Mouse (Mus musculus) stomach, embryonic 15.5 days (tissue): ENCODE measurements around the gene Pdia5. TPM values are rescaled to one million over a fixed set of nuclear protein-coding genes. Genes with fewer than 3 reads are reported as not detected.

ENCODE experiments used
- ATAC-seq: fragments of 200-750 bp; cut with Nextera tagmentation; 2 replicates; pipeline ENCODE4 v1.8.0; 2017; ENCODE audit warnings: low read depth, moderate number of reproducible peaks, moderate TSS enrichment; ENCODE audit not compliant: insufficient read depth, low FRiP score
- H3K27ac ChIP-seq: fragments of 300-500 bp; sonication (generic); 2 replicates; pipeline ENCODE4 v1.5.1; 2015; ENCODE audit warnings: mild to moderate bottlenecking, inconsistent platforms
- H3K27me3 ChIP-seq: fragments of 300-500 bp; sonication (generic); replicated peaks from 2 replicates; pipeline ENCODE4 v1.6.1; 2015; ENCODE audit warnings: inconsistent platforms
- H3K36me3 ChIP-seq: fragments of 300-500 bp; sonication (generic); 2 replicates; pipeline ENCODE4 v1.6.1; 2015; ENCODE audit warnings: inconsistent platforms
- H3K4me1 ChIP-seq: fragments of 300-500 bp; sonication (generic); 2 replicates; pipeline ENCODE4 v1.6.1; 2015; ENCODE audit warnings: inconsistent platforms
- H3K4me2 ChIP-seq: fragments of 300-500 bp; sonication (generic); 2 replicates; pipeline ENCODE4 v1.6.1; 2015; ENCODE audit warnings: mild to moderate bottlenecking, inconsistent platforms
- H3K4me3 ChIP-seq: fragments of 300-500 bp; sonication (generic); replicated peaks from 2 replicates; pipeline ENCODE4 v1.5.1; 2015; ENCODE audit warnings: inconsistent platforms
- H3K9ac ChIP-seq: fragments of 300-500 bp; sonication (generic); 2 replicates; pipeline ENCODE4 v1.6.1; 2015; ENCODE audit warnings: inconsistent platforms
- H3K9me3 ChIP-seq: fragments of 300-500 bp; sonication (generic); 2 replicates; pipeline ENCODE4 v1.6.1; 2016; ENCODE audit warnings: inconsistent platforms
- WGBS: fragments of 180-500 bp; shearing (Covaris S2); methylation state at CpG from one replicate; pipeline ENCODE4 v1.1.7; 2015; 5-methylcytosine and 5-hydroxymethylcytosine counted together
- polyA plus RNA-seq: library from polyadenylated mRNA; unstranded; fragments of >200 nt; fragmentation: Nextera tagmentation; extraction: Ambion mirVana; gene quantifications from 2 replicates; pipeline ENCODE4 v1.2.1, GENCODE M21; 2015

Pdia5 gene
- polyA plus RNA-seq, result 53.8 and 64.4 TPM in 2 replicates

DNA sequence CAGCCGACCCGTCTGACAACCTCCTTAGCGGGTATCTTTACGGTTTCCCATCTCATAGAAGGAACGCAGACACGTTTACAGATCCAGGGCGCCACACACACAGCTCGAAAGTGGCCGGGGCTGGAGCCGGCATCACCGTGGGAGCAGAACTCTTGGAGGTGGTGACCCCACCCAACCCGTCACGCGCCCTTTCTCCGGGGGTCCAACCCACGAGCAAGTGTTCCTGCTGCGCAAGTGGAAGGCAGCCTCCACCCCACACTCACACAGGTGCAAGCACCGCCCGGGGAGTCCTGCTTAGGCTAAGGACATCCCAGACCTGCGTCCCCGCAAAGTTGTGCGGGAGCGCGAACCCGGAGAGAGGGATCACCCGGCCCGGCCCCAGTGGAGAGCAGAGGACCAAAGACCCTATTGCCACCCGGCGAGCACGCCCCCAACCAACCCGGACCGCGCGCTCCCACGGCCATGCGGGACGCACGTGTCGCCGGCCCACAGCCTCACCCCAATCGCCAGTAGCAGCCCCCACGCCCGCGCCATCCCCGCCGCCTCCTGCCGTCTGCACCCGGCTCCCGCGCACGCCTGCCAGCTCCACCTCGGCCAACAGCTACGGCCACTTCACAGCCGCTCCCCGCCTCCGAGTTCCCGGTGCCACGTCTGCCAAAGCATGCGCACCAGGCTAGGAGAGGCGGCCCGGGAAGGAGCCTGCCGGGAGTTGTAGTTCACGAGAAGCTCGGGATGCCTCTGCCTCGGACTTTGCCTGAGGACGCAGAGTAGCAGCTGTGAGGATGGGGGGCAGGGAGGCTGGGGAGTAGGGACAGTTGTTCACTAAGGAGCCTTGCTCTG is at the start of gene Pdia5:
Pdia5 (minus strand) TSS at position 643 of the 840 bp plus-strand sequence.
- H3K4me3 ChIP-seq, result peak within 1 kb of the TSS; percentile 86
- no peaks in the 10 kb centered on the region for H3K36me3 ChIP-seq
- peak; percentile 92 for ATAC-seq
- no peak within 1 kb of the TSS for H3K27ac ChIP-seq
- under 1% methylated on average over 59 of the region's 66 CpGs for whole genome bisulfite sequencing
- H3K4me1 ChIP-seq, result peaks cover 13% of the 10 kb centered on the region
- H3K9me3 ChIP-seq, result no peaks in the 10 kb centered on the region
- H3K27me3 ChIP-seq, result no peaks in the 10 kb centered on the region
- peak within 1 kb of the TSS; percentile 42 for H3K9ac ChIP-seq
- H3K4me2 ChIP-seq, result peak within 1 kb of the TSS; percentile 94

DNA sequence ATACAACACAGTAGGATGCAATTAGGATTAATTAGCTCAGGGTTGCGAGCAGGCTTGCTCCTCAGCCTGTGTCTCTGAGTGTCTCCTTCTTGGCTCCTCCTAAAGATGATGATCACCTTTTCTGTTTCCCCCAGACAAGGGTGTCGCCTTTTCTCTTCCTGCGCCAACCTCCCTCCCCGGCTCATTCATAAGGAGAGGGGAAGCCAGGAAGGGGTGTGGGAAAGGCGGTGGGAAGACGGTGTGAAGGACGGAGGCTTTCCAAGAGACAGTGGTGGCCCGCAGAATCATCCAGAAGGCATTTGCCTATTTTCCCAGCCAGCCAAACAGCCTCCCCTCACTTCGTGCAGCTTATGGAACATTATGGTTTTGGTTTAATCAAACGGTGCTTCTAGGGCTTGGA is 48.4 kb upstream of the Pdia5 start:
- no peak overlapping the region for H3K9ac ChIP-seq
- H3K9me3 ChIP-seq, result no peaks in the 10 kb centered on the region
- H3K27ac ChIP-seq, result no peak overlapping the region
- H3K4me3 ChIP-seq, result no peak overlapping the region
- no peaks in the 10 kb centered on the region for H3K36me3 ChIP-seq
- H3K27me3 ChIP-seq, result peaks cover 44% of the 10 kb centered on the region
- peaks cover 18% of the 10 kb centered on the region for H3K4me1 ChIP-seq
- no peak overlapping the region for H3K4me2 ChIP-seq
- no peak for ATAC-seq
- WGBS, result 51% methylated on average over 10 of the region's 10 CpGs

DNA sequence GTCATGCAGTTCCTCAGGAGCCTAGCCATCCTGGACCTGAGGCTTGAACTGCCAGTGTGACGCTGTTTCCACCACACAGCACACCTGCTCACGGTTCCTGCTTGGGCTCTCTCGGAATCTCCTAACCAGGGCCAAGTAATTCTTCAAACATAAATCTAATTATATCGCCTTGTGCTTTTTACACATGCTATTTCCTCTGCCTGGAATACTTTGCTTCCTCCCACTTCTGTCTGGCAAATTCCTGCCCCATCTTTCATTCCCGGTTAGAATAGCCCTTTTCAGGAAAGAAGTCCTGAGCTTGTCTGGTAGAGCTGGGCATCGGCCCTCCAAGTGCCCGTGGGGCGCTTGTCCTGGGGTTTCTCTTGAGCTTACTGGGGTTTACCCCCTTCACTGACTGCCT is 47.0 kb upstream of the Pdia5 start:
- no peak for ATAC-seq

DNA sequence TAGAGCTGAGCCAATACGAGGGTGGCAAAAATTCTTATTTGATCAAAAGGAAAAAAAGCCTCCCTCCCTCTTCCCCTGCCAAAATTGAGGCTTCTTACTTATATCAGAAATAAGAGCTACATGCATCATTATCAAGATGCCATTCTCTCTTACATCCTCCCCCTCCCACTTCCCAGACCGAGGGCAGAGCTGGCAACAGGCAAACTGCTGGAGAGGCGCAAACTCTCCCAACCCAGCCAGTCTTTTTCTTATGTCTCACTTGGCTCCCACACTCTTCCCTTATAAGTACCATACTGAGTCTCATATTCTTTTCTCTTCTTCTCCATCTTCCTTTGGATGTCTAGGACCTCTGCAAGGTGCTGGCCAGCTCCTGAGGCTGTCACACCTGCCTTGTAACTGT is 44.0 kb upstream of the Pdia5 start:
- WGBS, result 67% methylated on average over 3 of the region's 3 CpGs
- ATAC-seq, result no peak
- peaks cover 21% of the 10 kb centered on the region; the same call in 1 of the 2 replicates for H3K27me3 ChIP-seq
- no peak overlapping the region for H3K27ac ChIP-seq
- no peak overlapping the region for H3K9ac ChIP-seq
- no peaks in the 10 kb centered on the region for H3K9me3 ChIP-seq
- no peaks in the 10 kb centered on the region for H3K36me3 ChIP-seq
- no peaks in the 10 kb centered on the region for H3K4me1 ChIP-seq
- H3K4me3 ChIP-seq, result no peak overlapping the region
- no peak overlapping the region for H3K4me2 ChIP-seq

More for the DNA sequence above, 47.0 kb upstream of the Pdia5 start:
- H3K27ac ChIP-seq, result no peak overlapping the region
- H3K4me1 ChIP-seq, result peaks cover 18% of the 10 kb centered on the region
- WGBS, result 63% methylated on average over 8 of the region's 8 CpGs
- H3K9ac ChIP-seq, result no peak overlapping the region
- H3K27me3 ChIP-seq, result peaks cover 34% of the 10 kb centered on the region
- no peaks in the 10 kb centered on the region for H3K9me3 ChIP-seq
- no peak overlapping the region for H3K4me3 ChIP-seq
- H3K36me3 ChIP-seq, result no peaks in the 10 kb centered on the region
- no peak overlapping the region for H3K4me2 ChIP-seq

DNA sequence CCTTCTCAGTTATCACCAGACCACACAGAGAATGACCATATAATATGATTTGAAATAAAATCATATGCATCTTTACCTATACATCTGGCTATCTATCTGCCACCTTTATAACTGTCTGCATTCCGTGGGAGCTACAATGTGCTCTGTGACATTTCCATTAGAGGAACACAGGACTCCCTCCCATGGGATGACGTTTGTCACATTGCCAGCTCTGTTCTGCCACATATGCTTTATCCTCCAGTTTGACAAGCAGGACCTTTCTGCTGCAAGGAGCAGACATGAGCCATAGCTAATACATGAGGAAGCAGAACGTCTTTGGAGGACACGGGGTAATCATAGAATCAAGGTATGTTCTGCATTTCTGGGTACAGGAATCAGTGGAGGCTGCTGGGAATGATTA is 33.5 kb upstream of the Pdia5 start:
- no peak for ATAC-seq
- Histone ChIP-seq H3K36me3 (no peaks in the 10 kb centered on the region), H3K9me3 (no peaks in the 10 kb centered on the region), H3K27ac (no peak overlapping the region), H3K4me3 (no peak overlapping the region), H3K4me2 (no peak overlapping the region), H3K27me3 (no peaks in the 10 kb centered on the region), H3K4me1 (no peaks in the 10 kb centered on the region), H3K9ac (no peak overlapping the region)
- whole genome bisulfite sequencing, result 63% methylated on average over 4 of the region's 4 CpGs

DNA sequence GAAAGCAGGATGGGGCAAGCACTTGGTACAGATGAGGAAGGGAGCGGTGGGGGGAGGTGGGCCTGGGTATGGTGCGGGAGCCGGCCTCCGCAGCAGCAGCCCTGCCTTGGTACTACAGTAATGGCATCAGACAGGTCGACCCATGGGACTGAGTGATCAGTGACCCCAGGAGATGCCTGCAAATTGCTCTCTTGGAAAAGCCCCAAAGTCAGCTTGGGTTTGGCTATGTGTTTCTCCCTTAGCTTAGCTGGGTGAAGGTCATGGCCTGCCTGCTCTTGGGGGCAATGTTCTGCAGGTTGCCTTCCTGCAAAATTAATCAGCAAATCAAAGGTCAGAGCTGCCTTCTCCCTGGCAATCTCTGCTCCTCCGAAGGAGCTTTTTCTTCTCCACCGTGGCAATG is 28.6 kb upstream of the Pdia5 start:
- Histone ChIP-seq H3K27me3 (no peaks in the 10 kb centered on the region), H3K4me1 (peaks cover 6% of the 10 kb centered on the region; the same call in 1 of the 2 replicates), H3K27ac (no peak overlapping the region), H3K9me3 (no peaks in the 10 kb centered on the region), H3K4me2 (no peak overlapping the region), H3K36me3 (no peaks in the 10 kb centered on the region), H3K4me3 (no peak overlapping the region), H3K9ac (no peak overlapping the region)
- no peak for ATAC-seq
- WGBS, result 67% methylated on average over 7 of the region's 7 CpGs

DNA sequence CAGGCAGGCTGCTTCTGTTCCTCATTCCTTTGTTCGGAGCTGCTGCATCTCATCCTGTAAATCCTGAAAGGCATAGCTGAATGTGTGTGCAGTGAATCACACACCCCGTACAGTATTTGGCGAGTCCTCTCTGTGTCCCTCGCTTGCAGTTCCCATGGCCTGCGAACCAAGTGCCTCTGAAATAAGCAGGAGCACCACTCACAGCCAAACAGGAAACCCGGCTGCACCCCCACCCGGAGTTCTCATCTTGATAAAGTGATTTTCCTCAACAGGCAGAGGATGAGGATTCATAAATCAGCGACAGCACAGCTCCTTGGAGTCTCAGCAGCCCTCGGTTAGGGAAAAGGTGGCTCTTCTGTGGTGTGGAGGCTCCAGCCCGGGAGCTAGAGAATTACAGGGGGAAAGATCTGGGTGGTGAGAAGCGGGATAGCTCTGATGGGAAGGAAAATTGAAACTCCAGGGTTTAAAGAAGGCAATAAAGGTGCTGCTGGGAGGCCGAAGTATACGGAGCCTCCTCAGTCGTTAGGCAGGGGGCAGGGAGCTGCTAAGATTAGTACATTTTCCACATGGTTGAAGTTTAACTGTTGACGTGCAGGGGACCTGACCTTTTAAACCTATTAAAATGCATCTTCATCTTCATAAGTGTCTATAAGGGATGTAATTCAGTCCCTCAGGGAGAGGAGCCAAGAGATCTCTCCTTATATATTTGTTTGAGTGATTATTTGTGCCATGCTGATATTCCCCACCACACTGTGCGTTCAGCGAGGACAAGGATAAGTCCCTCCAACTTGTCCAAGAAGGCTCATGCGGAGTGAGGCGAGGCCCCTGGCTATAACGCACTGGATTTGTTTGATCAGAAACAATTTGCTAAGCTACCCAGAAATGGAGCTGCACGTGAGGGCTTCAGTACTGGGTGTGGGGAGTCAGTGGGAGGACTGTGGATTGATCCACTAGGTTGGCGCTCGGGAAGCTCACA is 27.6 kb upstream of the Pdia5 start:
- WGBS, result 32% methylated on average over 23 of the region's 23 CpGs
- H3K4me3 ChIP-seq, result no peak overlapping the region
- peak overlapping the region; percentile 16; the same call in 1 of the 2 replicates for H3K27ac ChIP-seq
- no peaks in the 10 kb centered on the region for H3K36me3 ChIP-seq
- H3K4me1 ChIP-seq, result peaks cover 6% of the 10 kb centered on the region; the same call in 1 of the 2 replicates
- H3K9me3 ChIP-seq, result no peaks in the 10 kb centered on the region
- no peak overlapping the region for H3K9ac ChIP-seq
- peak overlapping the region; percentile 35 for H3K4me2 ChIP-seq
- H3K27me3 ChIP-seq, result no peaks in the 10 kb centered on the region
- ATAC-seq, result no peak

DNA sequence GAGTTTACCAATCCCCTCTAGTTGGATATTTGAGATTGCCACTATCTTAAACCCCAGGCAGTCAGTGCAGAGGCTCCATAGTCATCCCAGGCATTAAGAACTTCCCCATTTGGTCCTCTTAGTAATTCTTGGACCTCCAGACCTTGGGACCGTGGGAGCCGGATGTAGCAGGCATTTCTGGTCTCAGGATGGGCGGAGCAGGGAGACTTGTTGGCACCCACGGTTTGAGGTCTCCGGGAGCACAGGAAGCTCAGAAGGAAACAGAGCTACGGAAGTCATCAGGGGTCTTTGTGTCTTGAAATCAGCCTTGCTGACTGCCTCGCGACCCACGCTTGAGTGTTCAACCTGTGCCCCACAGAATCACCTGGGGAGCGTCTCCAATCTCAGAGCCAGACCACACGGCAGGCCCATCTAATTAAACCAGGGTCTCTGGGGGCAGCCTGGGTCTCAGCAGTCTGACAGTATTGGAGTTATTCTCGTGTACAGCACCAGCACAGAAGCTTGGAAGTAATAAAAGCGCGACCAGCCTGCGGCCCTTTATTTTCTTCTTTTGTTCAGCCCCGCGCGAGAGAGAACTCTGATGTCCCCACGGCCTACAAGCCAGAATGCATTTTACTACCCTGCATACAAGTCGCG is 25.4 kb upstream of the Pdia5 start:
- Histone ChIP-seq H3K9me3 (no peaks in the 10 kb centered on the region), H3K36me3 (no peaks in the 10 kb centered on the region), H3K4me1 (peaks cover 6% of the 10 kb centered on the region; the same call in 1 of the 2 replicates), H3K27ac (no peak overlapping the region), H3K4me3 (no peak overlapping the region), H3K4me2 (no peak overlapping the region), H3K27me3 (no peaks in the 10 kb centered on the region), H3K9ac (no peak overlapping the region)
- 70% methylated on average over 21 of the region's 21 CpGs for WGBS
- no peak for ATAC-seq

DNA sequence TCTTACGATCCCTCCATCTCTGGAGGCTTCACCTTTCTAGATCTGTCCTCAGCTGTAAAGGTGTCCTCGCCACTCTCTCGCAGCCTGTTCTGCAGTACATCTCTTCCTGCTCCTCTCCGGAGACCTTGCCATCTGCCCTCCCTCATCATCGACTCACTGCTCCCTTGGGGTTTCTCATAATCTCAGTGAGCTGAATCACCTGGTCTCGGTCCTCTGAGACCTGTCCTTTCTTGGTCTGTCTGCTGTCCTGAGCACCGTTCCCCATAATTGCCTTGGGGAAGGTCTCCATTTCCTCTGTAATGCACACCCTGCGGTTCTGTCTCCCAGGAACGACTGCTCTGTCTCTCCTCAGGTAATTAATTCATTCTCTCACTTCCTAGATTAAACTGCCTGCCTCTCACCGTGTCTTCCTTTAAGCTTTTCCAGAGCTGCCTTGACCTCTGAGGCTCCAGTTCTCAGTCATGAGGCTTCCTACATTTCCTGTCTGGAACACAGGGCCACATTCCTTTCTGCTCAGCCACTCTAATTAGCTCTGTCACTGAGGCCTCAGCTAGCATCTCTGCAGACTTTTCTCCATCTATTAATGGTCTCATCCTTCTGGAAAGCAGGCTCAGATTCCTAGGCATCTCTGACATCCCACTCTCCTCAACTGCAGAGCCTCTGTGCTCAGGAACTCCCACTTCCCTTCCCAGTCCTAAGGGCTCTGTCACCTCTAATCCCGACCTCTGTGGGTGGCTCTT is 18.8 kb upstream of the Pdia5 start:
- H3K27ac ChIP-seq, result no peak overlapping the region
- no peak overlapping the region for H3K4me3 ChIP-seq
- 49% methylated on average over 11 of the region's 11 CpGs for WGBS
- H3K36me3 ChIP-seq, result no peaks in the 10 kb centered on the region
- no peaks in the 10 kb centered on the region for H3K27me3 ChIP-seq
- H3K4me1 ChIP-seq, result no peaks in the 10 kb centered on the region
- no peak overlapping the region for H3K9ac ChIP-seq
- no peaks in the 10 kb centered on the region for H3K9me3 ChIP-seq
- ATAC-seq, result no peak
- H3K4me2 ChIP-seq, result no peak overlapping the region

DNA sequence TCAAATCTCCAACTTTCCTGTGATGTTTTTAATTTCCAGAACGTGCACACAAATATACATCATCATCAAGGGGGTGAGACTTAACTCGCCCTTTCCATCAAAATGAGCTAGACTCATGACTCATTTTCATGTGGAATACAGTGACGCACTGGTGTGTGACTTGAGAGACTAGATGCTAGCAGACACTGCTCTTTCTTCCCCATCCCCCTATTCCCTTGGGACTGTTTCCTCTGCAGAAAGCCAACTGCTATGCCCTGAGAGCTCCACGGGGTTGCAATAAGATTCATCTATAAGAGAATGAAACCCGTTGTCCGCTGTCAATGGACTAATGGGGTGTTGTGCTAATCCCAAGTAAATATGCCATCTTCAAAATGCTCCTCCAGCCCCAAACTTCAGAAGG is 17.9 kb upstream of the Pdia5 start:
- no peak overlapping the region for H3K9ac ChIP-seq
- H3K9me3 ChIP-seq, result no peaks in the 10 kb centered on the region
- H3K27ac ChIP-seq, result no peak overlapping the region
- no peaks in the 10 kb centered on the region for H3K4me1 ChIP-seq
- H3K36me3 ChIP-seq, result no peaks in the 10 kb centered on the region
- H3K4me3 ChIP-seq, result no peak overlapping the region
- WGBS, result 78% methylated on average over 6 of the region's 6 CpGs
- no peak for ATAC-seq
- no peaks in the 10 kb centered on the region for H3K27me3 ChIP-seq
- no peak overlapping the region for H3K4me2 ChIP-seq

DNA sequence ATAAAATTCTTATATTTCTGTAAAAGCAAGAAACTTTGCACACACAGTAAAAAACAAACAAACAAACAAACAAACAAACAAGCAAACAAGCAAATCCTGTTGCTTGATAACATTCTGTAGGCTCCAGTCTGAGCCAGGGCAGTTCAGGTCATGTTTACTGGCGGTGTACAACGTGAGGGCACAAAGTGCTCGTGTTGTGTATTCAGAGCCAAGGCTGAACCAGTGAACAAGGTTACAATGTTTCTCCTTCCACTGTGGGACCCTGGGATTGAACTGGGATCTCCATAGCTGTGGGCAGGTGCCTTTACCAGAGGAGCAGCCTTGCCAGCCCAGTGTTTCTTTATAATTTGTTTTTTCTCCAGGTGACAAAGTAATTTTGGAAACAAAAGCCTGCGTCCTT is 15.1 kb upstream of the Pdia5 start:
- 84% methylated on average over 4 of the region's 4 CpGs for WGBS
- Histone ChIP-seq H3K36me3 (no peaks in the 10 kb centered on the region), H3K9me3 (no peaks in the 10 kb centered on the region), H3K27ac (no peak overlapping the region), H3K4me3 (no peak overlapping the region), H3K9ac (no peak overlapping the region), H3K27me3 (no peaks in the 10 kb centered on the region), H3K4me2 (no peak overlapping the region), H3K4me1 (no peaks in the 10 kb centered on the region)
- no peak for ATAC-seq
